Mouse (Mus musculus) liver, embryonic 14.5 days (tissue): ENCODE data around the gene Ntrk3.

Experiments
- CTCF ChIP-seq: IDR thresholded peaks from 2 replicates; pipeline ENCODE4 v1.5.1; 2016; ENCODE audit warnings: antibody characterized with exemption, low read depth, control low read depth
- EP300 ChIP-seq: IDR thresholded peaks from 2 replicates; pipeline ENCODE4 v1.6.1; 2016; ENCODE audit warnings: antibody characterized with exemption, low read depth

- no peak for TF ChIP-seq CTCF
- no peak for TF ChIP-seq EP300
These were observed 144.9 kb downstream of the Ntrk3 start for GRCm38 (mm10) chr7:78592948-78593347.
